Mouse (Mus musculus) lung, postnatal 25 days (tissue): ENCODE results near the gene Jund.

Source experiments
- DNase-seq: peaks from one replicate; pipeline ENCODE4 v3.0.0; 2022; ENCODE audit warnings: low spot score

Gene Jund

GRCm38 (mm10) chr8:70699834-70700554, 1.2 kb downstream of the Jund start:
- peak; percentile 80 for DNase-seq

GRCm38 (mm10) chr8:70700555-70700922, 1.8 kb downstream of the Jund start:
- DNase-seq: peak; percentile 92

GRCm38 (mm10) chr8:70701048-70701981, 2.6 kb downstream of the Jund start:
- DNase-seq: no peak

- no peak for DNase-seq
Measured at GRCm38 (mm10) chr8:70701982-70702841, 3.5 kb downstream of the Jund start.

- DNase-seq: peak; percentile 69
Measured at GRCm38 (mm10) chr8:70702842-70703182, 4.1 kb downstream of the Jund start.

- no peak for DNase-seq
Measured at GRCm38 (mm10) chr8:70703287-70703686, 4.5 kb downstream of the Jund start, which contains the start of gene Iqcn. TSS of gene Iqcn (plus strand) at chr8:70703457.

- DNase-seq: no peak
Measured at GRCm38 (mm10) chr8:70708281-70708680, 9.5 kb downstream of the Jund start.

- DNase-seq: no peak
Measured at GRCm38 (mm10) chr8:70709794-70710193, 11.0 kb downstream of the Jund start.

- DNase-seq: no peak
Measured at GRCm38 (mm10) chr8:70710296-70710695, 11.5 kb downstream of the Jund start.

GRCm38 (mm10) chr8:70711041-70711440, 12.3 kb downstream of the Jund start:
- no peak for DNase-seq

GRCm38 (mm10) chr8:70713991-70714390, 15.2 kb downstream of the Jund start:
- DNase-seq: no peak

- no peak for DNase-seq
Measured at GRCm38 (mm10) chr8:70715086-70715485, 16.3 kb downstream of the Jund start.

GRCm38 (mm10) chr8:70716521-70717400, 18.0 kb downstream of the Jund start:
- DNase-seq: no peak

GRCm38 (mm10) chr8:70718297-70718696, 19.5 kb downstream of the Jund start, which contains the start of gene Gm3336:
TSS of gene Gm3336 (plus strand) at chr8:70718543.
- peak; percentile 74 for DNase-seq

GRCm38 (mm10) chr8:70719796-70720270, 21.1 kb downstream of the Jund start:
- peak; percentile 53 for DNase-seq

GRCm38 (mm10) chr8:70720739-70721138, 22.0 kb downstream of the Jund start:
- peak; percentile 84 for DNase-seq

- no peak for DNase-seq
Measured at GRCm38 (mm10) chr8:70721601-70722000, 22.9 kb downstream of the Jund start.

GRCm38 (mm10) chr8:70723486-70724210, 24.9 kb downstream of the Jund start, which contains the start of gene Pde4c:
TSS of gene Pde4c (plus strand) at chr8:70723720.
- DNase-seq: peak; percentile 84

- no peak for DNase-seq
Measured at GRCm38 (mm10) chr8:70724216-70724615, 25.5 kb downstream of the Jund start.

- DNase-seq: no peak
Measured at GRCm38 (mm10) chr8:70725792-70726447, 27.2 kb downstream of the Jund start.
